Mouse (Mus musculus) liver, embryonic 12.5 days (tissue): Measurements from ENCODE around the gene Yaf2. TPM values are rescaled to one million over a fixed set of nuclear protein-coding genes. Genes with fewer than 3 reads are reported as not detected.

Source experiments
- ATAC-seq: fragments of 200-750 bp; cut with Nextera tagmentation; 2 replicates; pipeline ENCODE4 v1.8.0; 2017; ENCODE audit warnings: moderate number of reproducible peaks, mild to moderate bottlenecking, moderate library complexity
- H3K27ac ChIP-seq: fragments of 300-500 bp; sonication (generic); 2 replicates; pipeline ENCODE4 v1.5.1; 2016; ENCODE audit warnings: mild to moderate bottlenecking
- H3K27me3 ChIP-seq: fragments of 300-500 bp; sonication (generic); replicated peaks from 2 replicates; pipeline ENCODE4 v1.6.1; 2016; ENCODE audit warnings: mild to moderate bottlenecking, moderate library complexity
- H3K36me3 ChIP-seq: fragments of 300-500 bp; sonication (generic); 2 replicates; pipeline ENCODE4 v1.6.1; 2016; ENCODE audit warnings: mild to moderate bottlenecking, moderate library complexity
- H3K4me1 ChIP-seq: fragments of 300-500 bp; sonication (generic); 2 replicates; pipeline ENCODE4 v1.6.1; 2016
- H3K4me2 ChIP-seq: fragments of 300-500 bp; sonication (generic); 2 replicates; pipeline ENCODE4 v1.6.1; 2016; ENCODE audit warnings: mild to moderate bottlenecking, moderate library complexity
- H3K4me3 ChIP-seq: fragments of 300-500 bp; sonication (generic); 2 replicates; pipeline ENCODE4 v1.5.1; 2016; ENCODE audit warnings: mild to moderate bottlenecking, moderate library complexity
- H3K9ac ChIP-seq: fragments of 300-500 bp; sonication (generic); 2 replicates; pipeline ENCODE4 v1.6.1; 2016; ENCODE audit warnings: mild to moderate bottlenecking, moderate library complexity
- H3K9me3 ChIP-seq: fragments of 300-500 bp; sonication (generic); replicated peaks from 2 replicates; pipeline ENCODE4 v1.6.1; 2016; ENCODE audit warnings: mild to moderate bottlenecking, moderate library complexity
- whole genome bisulfite sequencing: fragments of 180-500 bp; shearing (Covaris S2); methylation state at CpG from one replicate; pipeline ENCODE4 v1.1.7; 2016; ENCODE audit not compliant: insufficient replicate concordance; 5-methylcytosine and 5-hydroxymethylcytosine counted together
- polyA plus RNA-seq: library from polyadenylated mRNA; unstranded; fragments of >200 nt; fragmentation: Nextera tagmentation; extraction: Ambion mirVana; gene quantifications from 2 replicates; pipeline ENCODE4 v1.2.1, GENCODE M21; 2016

The Yaf2 gene
- polyA plus RNA-seq, 1 experiment from 2014 or later: 42.9 TPM

DNA sequence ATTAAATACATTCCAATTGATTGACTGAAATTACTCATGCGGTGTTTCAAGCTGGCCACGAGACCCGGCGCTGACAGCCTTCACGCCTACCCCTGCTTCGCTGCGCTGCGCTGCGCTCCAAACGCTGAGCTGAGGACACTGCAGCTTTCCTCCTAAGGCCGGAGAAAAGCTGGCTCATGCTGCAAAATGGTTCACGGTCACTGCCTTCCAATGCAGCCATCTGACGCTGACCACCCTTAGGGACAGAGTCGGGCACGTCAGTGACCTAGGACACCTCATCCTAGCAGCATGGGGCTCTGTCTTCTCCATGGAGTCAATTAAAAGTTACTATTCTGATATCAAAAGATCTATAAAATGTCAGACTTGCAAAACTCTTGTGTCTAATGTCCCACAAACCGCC, 70.4 kb downstream of the Yaf2 start:
- no peak for ATAC-seq
- no peak overlapping the region for H3K27ac ChIP-seq
- no peak overlapping the region for H3K9ac ChIP-seq
- 92% methylated on average over 16 of the region's 16 CpGs for WGBS
- peaks cover 22% of the 10 kb centered on the region for H3K4me1 ChIP-seq
- H3K9me3 ChIP-seq: no peaks in the 10 kb centered on the region
- no peak overlapping the region for H3K4me3 ChIP-seq
- peaks cover 17% of the 10 kb centered on the region for H3K36me3 ChIP-seq
- no peak overlapping the region for H3K4me2 ChIP-seq
- no peaks in the 10 kb centered on the region for H3K27me3 ChIP-seq

DNA sequence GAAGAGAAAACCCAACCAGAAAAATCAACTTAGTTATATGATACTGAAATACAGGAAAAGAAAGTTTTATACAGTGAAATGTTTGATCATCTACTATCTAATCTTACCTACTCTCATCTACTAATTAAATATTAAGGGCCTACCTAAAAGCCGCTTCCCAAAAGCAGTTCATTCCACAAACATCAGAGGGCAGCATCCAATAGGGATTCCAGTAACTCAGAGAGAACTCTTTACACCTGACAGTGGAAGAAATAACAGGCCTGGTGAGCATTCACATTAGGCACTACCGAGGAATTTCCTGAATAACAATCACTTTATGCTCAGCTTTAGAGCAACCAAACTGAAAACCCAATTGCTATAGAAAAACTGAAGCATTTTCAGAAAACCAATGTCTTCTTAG, 71.0 kb downstream of the Yaf2 start:
- no peaks in the 10 kb centered on the region for H3K27me3 ChIP-seq
- H3K4me1 ChIP-seq: peaks cover 16% of the 10 kb centered on the region
- no peak overlapping the region for H3K4me2 ChIP-seq
- no peak overlapping the region for H3K27ac ChIP-seq
- H3K9me3 ChIP-seq: no peaks in the 10 kb centered on the region
- no peak overlapping the region for H3K9ac ChIP-seq
- H3K36me3 ChIP-seq: peaks cover 22% of the 10 kb centered on the region
- H3K4me3 ChIP-seq: no peak overlapping the region
- ATAC-seq: no peak
- 63% methylated on average over 2 of the region's 2 CpGs for WGBS

DNA sequence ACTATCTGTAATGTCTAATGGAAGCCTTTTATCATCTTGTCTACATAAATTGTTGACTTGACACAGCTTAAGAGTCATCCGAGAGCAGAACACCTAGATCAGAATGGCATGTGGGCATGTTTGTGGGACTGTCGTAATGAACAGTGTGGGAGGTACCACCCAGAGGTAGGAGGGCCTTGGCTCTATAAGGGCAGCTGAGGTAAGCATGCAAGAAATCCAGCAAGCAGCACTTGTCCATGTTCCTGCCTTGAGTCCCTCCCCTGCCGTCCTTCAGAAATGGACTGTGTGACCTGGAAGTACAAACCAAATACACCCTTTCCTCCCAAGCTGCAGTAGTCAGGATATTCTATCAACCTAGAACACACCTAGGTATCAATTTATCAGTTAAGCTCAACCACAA, 71.5 kb downstream of the Yaf2 start:
- Histone ChIP-seq H3K9ac (no peak overlapping the region), H3K27ac (no peak overlapping the region)
- WGBS: 70% methylated on average over 3 of the region's 3 CpGs

DNA sequence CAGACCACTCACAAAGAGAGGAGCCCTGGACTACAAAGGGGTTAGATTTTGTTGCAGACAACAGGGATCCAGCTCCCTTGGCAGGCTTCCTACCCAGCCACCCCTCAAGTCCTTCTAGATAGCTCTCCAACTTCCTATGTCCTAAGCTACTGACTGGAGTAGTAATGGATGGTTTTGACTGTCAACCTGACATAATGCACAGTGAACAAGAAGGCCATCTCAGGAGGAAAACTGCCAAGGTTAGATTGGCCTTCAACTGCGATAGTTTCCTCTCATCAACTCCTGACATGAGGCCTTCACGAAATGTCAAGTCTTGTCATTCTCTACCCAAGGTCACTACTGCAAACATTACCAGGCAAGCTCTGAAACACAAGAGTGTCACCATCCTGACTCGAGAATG, 72.5 kb downstream of the Yaf2 start:
- no peak for ATAC-seq
- H3K27me3 ChIP-seq: no peaks in the 10 kb centered on the region
- H3K36me3 ChIP-seq: peaks cover 17% of the 10 kb centered on the region
- peaks cover 7% of the 10 kb centered on the region; the same call in 1 of the 2 replicates for H3K4me1 ChIP-seq
- no peak overlapping the region for H3K4me2 ChIP-seq
- H3K9me3 ChIP-seq: no peaks in the 10 kb centered on the region
- H3K27ac ChIP-seq: no peak overlapping the region
- no peak overlapping the region for H3K4me3 ChIP-seq
- no peak overlapping the region for H3K9ac ChIP-seq
- WGBS: 77% methylated on average over 3 of the region's 3 CpGs

More for the DNA sequence above, 71.5 kb downstream of the Yaf2 start:
- H3K4me1 ChIP-seq: peaks cover 11% of the 10 kb centered on the region
- ATAC-seq: no peak
- H3K27me3 ChIP-seq: no peaks in the 10 kb centered on the region
- no peak overlapping the region for H3K4me2 ChIP-seq
- H3K9me3 ChIP-seq: no peaks in the 10 kb centered on the region
- peaks cover 22% of the 10 kb centered on the region for H3K36me3 ChIP-seq
- no peak overlapping the region for H3K4me3 ChIP-seq

DNA sequence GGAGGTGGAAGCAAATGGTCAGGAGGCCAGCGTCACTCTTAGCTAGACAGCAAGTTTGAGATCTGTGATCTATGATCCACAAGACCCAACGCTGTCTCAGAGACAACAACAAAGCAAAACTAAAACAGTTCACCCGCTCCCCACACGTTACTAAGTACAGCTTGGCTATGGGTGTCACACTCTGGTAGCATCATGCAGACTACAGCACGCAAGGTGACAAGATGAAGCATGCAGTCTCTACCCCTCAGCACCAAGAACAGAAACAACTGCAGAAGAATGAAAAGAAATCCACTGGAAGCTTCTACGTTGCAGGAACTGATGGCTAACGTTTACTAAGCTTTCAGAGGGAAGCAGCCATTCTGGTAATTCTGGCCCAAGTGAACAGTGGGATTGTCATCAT, 73.2 kb downstream of the Yaf2 start:
- no peak overlapping the region for H3K4me3 ChIP-seq
- H3K4me2 ChIP-seq: no peak overlapping the region
- WGBS: 85% methylated on average over 7 of the region's 7 CpGs
- ATAC-seq: no peak
- no peak overlapping the region for H3K27ac ChIP-seq
- no peaks in the 10 kb centered on the region for H3K27me3 ChIP-seq
- no peaks in the 10 kb centered on the region for H3K9me3 ChIP-seq
- peaks cover 22% of the 10 kb centered on the region for H3K36me3 ChIP-seq
- no peak overlapping the region for H3K9ac ChIP-seq
- H3K4me1 ChIP-seq: peaks cover 7% of the 10 kb centered on the region; the same call in 1 of the 2 replicates

DNA sequence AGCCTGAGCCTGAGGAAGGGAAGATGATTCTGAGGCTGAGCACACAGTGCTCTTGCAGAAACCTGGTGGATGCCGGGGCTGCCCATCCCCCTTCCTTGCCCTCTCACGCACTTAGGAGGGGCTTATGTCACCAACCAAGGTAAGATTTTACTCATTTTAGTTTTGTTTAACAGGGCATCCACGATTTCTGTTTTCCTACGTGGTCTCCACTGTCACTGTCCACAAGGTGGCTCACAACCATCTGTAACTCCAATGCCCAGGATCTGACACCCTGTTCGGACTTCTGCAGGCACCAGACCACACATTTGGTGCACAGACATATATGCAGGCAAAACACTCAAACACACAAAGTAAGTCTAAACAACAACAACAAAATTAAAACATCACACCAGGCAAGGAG, 73.9 kb downstream of the Yaf2 start:
- Histone ChIP-seq H3K4me1 (0 out of 2 replicates have a peak, but pooled peaks cover 3% of the 10 kb centered on the region), H3K9ac (no peak overlapping the region), H3K36me3 (peaks cover 30% of the 10 kb centered on the region), H3K4me2 (no peak overlapping the region), H3K9me3 (no peaks in the 10 kb centered on the region), H3K27ac (no peak overlapping the region), H3K27me3 (no peaks in the 10 kb centered on the region), H3K4me3 (no peak overlapping the region)
- 66% methylated on average over 5 of the region's 5 CpGs for WGBS
- ATAC-seq: no peak

DNA sequence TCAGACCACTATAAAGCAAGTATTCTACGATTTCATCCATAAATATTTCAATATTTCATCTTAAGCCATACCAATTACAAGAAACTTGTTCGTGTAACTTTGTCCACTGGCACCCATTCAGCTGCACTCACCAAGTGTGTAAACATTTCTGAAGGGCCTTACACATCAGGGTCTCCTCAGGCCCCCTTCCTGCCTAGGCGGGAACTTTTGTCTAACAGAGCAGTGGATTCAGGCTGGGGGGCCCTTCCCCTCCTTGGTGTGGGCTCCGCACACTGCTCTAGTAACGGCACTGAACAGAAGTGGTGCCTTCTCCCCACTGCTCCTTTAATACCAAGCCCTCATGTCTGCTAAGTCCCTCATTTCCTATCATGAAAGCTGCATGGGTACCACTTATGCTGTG, 74.5 kb downstream of the Yaf2 start:
- Histone ChIP-seq H3K27me3 (no peaks in the 10 kb centered on the region), H3K9ac (no peak overlapping the region), H3K4me2 (no peak overlapping the region), H3K4me3 (no peak overlapping the region), H3K4me1 (0 out of 2 replicates have a peak, but pooled peaks cover 3% of the 10 kb centered on the region), H3K27ac (no peak overlapping the region), H3K36me3 (peaks cover 35% of the 10 kb centered on the region), H3K9me3 (no peaks in the 10 kb centered on the region)
- ATAC-seq: no peak
- 83% methylated on average over 5 of the region's 5 CpGs for WGBS

DNA sequence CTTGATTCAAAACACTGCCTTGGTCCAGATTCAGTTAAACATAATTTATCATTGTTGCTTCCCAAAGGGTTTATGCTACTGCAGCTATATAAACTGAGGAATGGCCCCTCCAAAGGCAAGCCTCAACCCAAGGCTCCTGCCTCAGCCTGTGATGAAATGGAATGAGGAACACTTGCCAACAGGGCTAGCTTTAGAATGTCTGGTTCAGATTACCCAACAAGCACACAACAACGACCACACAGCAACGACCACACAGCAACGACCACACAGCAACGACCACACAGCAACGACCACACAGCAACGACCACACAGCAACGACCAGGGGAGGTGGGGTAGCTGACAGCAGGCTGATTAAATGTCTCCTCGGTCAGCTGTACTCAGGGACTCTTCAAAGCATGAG, 76.8 kb downstream of the Yaf2 start:
- no peak overlapping the region for H3K4me2 ChIP-seq
- no peak overlapping the region for H3K27ac ChIP-seq
- ATAC-seq: no peak
- H3K4me1 ChIP-seq: no peaks in the 10 kb centered on the region
- H3K9ac ChIP-seq: no peak overlapping the region
- H3K27me3 ChIP-seq: no peaks in the 10 kb centered on the region
- peaks cover 52% of the 10 kb centered on the region for H3K36me3 ChIP-seq
- no peaks in the 10 kb centered on the region for H3K9me3 ChIP-seq
- H3K4me3 ChIP-seq: no peak overlapping the region
- WGBS: 66% methylated on average over 8 of the region's 8 CpGs

DNA sequence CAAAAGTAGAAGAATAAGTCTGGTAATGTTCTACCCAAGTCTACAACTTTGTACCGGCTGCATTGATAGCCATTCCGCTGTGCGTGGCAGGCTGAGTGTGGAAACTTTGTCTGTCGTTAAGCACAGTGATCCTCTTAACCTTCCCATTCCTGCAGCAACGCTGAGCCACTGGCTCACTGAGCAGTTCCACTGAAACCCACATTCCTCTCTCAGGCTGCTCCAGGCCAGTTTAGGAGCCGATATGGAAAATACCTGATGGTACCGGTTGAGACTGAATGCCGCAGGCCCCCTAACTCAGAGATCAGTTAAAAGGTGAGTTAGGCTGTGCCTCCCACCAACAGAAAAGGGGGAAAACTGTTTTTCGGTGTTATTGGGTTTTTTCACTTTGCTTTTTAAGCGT, 81.4 kb downstream of the Yaf2 start:
- peaks cover 72% of the 10 kb centered on the region for H3K36me3 ChIP-seq

DNA sequence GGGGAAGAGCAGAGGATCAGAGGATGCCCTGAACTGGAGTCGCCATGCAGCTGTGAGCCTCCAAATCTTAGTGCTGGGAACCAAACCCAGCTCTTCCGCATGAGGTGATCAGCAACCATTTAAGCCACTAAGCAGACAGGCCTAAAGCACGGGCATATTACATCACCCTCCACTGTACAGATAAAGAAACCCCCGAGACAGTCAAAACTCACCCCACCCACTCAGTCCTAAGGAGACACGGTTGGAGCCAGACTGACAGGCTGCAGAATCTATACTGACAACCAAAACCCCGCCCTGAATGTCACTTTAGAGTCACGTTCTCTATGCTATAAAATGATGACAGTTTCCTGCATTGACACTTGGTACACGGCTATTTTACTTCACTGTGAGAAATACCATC, 83.6 kb downstream of the Yaf2 start:
- H3K9me3 ChIP-seq: no peaks in the 10 kb centered on the region
- 45% methylated on average over 8 of the region's 8 CpGs for WGBS

More for the DNA sequence above, 81.4 kb downstream of the Yaf2 start:
- no peak for ATAC-seq
- H3K4me1 ChIP-seq: peaks cover 4% of the 10 kb centered on the region; the same call in 1 of the 2 replicates
- no peak overlapping the region for H3K4me3 ChIP-seq
- H3K4me2 ChIP-seq: no peak overlapping the region
- no peaks in the 10 kb centered on the region for H3K27me3 ChIP-seq
- H3K9ac ChIP-seq: no peak overlapping the region
- WGBS: 77% methylated on average over 10 of the region's 10 CpGs
- no peak overlapping the region for H3K27ac ChIP-seq
- no peaks in the 10 kb centered on the region for H3K9me3 ChIP-seq

DNA sequence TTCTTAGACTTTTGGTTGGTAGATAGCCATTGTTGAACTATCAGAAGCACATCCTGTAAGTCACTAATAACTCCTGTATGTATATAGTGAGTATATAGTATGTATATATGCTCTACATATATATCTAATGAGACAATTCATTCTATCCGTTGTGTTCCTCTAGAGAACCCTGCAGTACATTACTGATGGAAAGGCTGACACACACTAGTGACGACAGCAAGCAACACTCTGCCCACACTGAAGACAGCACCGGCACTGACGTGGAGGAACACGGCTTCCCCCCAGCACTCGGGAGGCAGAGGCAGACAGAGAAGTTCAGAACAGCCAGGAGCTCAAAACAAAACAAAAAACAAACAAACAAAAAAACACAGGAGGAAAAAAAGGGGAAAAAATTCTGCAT, 84.3 kb downstream of the Yaf2 start:
- Histone ChIP-seq H3K4me3 (no peak overlapping the region), H3K4me1 (peaks cover 4% of the 10 kb centered on the region; the same call in 1 of the 2 replicates), H3K9me3 (no peaks in the 10 kb centered on the region), H3K27ac (no peak overlapping the region), H3K36me3 (peaks cover 75% of the 10 kb centered on the region), H3K27me3 (no peaks in the 10 kb centered on the region), H3K4me2 (no peak overlapping the region), H3K9ac (no peak overlapping the region)
- whole genome bisulfite sequencing: 86% methylated on average over 6 of the region's 6 CpGs
- ATAC-seq: no peak

More for the DNA sequence above, 83.6 kb downstream of the Yaf2 start:
- Histone ChIP-seq H3K4me3 (no peak overlapping the region), H3K4me1 (peaks cover 4% of the 10 kb centered on the region; the same call in 1 of the 2 replicates), H3K36me3 (peaks cover 77% of the 10 kb centered on the region), H3K27ac (no peak overlapping the region), H3K27me3 (no peaks in the 10 kb centered on the region), H3K4me2 (no peak overlapping the region), H3K9ac (no peak overlapping the region)
- ATAC-seq: no peak

DNA sequence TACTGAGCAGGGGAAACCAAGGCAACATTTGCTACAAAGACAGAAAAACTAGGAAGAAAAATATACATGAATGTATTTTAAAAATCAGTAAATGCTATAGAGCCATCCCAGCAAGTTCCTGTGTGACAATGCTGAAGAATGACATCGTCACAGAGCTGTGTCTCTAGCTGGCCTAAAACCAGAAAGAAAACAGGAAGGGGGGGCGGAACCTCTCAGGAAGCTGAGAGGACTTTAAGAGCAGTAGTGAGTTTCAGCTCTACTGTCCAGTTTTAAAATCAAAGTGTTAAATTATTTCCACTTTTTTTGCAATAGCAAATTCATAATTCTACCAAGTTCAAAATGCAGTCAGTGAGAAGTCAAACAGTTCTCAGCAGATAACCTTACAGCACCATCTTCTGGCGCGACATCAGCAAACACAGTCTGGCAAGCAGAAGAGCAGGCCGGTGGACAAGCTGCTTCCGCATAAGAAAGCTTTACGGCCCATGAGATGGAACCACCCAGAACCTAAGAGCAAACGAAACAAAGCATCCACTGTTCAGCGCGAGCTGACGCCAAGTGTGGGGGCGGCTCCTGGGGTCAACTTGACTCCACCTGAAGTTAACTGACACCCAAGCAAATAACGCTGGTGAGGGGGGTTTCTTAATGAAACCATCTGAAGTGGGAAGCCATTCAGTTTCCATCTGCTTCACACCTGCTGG, 85.0 kb downstream of the Yaf2 start:
- H3K27me3 ChIP-seq: no peaks in the 10 kb centered on the region
- H3K4me3 ChIP-seq: no peak overlapping the region
- no peak for ATAC-seq
- 69% methylated on average over 13 of the region's 13 CpGs for WGBS
- H3K4me2 ChIP-seq: no peak overlapping the region
- no peak overlapping the region for H3K9ac ChIP-seq
- H3K36me3 ChIP-seq: peaks cover 74% of the 10 kb centered on the region
- no peak overlapping the region for H3K27ac ChIP-seq
- H3K9me3 ChIP-seq: no peaks in the 10 kb centered on the region
- H3K4me1 ChIP-seq: peaks cover 4% of the 10 kb centered on the region; the same call in 1 of the 2 replicates

DNA sequence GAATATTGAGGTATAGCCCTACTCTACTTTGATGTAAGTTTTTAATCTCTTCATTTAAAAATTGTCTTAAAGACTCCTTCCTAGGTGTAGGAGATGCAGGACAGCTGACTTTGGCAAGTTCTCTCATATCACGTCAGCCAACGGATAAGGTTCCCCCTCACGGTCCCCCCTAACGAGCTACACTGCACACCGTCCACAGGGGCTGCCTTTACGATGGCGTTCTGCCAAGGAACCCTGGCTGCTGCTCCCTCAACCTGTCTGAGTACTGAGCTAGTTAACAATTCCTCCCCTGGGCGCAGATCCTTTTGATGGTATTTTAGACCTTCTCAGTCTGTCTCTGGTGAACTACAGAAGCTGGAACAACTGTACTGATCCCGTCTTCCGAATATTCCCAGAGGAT, 93.5 kb downstream of the Yaf2 start:
- no peak overlapping the region for H3K4me3 ChIP-seq
- no peak overlapping the region for H3K4me2 ChIP-seq
- H3K36me3 ChIP-seq: peaks cover 79% of the 10 kb centered on the region
- no peaks in the 10 kb centered on the region for H3K27me3 ChIP-seq
- no peaks in the 10 kb centered on the region for H3K9me3 ChIP-seq
- no peak overlapping the region for H3K27ac ChIP-seq
- 85% methylated on average over 10 of the region's 10 CpGs for WGBS
- no peaks in the 10 kb centered on the region for H3K4me1 ChIP-seq
- no peak overlapping the region for H3K9ac ChIP-seq
- ATAC-seq: no peak
